Mouse (Mus musculus): Measurements from ENCODE around the gene Surf2.

The Surf2 gene

DNA sequence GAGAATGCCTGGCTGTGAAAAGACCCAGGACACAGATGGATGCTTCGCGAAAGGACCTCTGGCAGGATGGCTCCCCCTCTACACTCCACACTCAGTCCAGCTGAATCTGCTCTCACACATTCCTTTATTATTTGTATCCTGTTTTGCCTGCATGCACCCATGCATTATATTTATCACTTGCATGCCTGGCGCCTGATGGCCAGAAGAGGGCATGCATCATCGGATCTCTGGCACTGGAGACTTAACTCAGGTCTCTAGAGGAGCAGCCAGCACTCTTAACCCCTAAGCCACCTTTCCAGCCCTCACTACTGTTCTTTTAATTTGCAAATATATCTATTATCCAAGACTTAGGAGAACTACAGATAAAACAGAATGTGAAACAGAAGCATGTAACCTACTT lies 44.6 kb downstream of the Surf2 start:
- DNase-seq (ENCODE audit: low spot score), result no peak

DNA sequence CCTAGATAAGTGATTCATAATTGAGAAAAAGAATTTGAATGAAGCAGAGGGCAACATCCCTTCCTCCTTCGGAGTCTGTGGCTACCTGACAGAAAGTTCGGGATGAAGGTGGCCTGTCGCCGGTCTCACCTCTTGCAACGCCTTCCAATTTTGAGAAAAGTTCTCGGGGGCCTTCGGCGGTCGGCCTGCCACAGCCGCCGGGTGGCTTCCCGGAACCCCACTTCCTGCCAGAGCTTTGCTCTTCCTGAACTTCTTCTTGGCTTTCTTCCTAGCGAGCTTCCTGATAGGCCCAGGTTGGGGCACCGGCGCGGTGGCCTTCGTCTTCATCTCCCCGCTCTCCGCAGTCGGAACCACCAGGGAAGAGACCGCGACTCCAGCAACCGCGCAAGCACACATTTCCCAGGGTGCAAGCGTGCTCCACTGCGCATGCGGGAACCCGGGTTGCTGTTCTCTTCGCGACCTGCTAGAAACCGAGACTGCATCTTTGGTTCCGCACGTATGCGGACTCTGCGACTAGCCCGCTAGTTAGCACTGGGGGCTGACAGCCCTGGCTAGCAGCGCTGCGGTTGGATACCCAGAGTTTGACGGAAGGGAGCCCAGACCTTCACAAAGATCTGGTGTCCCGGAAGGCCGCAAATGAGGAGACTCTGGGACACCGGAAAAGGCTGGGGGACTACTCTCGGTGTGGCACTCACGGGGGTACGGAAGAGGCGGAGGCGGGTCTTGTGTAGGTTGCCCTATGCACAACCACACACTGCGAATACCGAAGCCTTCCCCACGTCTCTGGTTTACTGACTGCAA lies 48.0 kb downstream of the Surf2 start, which contains the start of gene Rexo4:
TSS of gene Rexo4 (minus strand) at position 464 of the 801 bp plus-strand sequence.
- DNase-seq (ENCODE audit: low spot score), result peak; percentile 95

DNA sequence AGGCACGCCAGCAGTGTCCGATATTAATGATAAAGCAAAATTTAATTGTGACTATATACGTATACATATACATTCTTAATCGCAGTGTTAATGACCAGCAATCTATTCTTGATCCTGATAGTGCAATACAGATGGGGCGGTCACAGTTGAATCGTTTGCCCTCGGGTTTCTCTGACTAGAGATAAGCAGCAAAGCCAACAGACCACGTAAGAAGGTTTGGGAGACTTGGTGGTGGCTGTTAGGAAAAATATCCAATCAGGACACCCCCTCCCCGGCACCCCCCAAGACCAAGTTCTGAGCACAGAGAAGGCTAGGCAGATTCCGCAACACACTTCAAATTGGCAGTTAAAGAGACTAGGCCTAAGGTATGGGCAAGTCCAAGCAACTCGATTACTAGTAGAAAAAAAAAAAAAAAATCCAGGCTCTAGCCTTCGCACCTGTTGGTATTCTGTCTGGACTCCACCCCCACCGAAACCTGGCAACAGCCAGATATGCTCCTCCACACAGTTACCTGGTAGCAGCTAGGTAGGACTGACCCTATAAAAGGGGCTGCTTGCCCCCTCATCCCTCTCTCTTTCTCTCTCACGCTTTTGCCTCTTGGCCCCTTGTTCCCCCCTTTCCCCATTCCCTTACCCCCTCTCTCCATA lies 48.7 kb downstream of the Surf2 start:
- DNase-seq (ENCODE audit: low spot score), result no peak

DNA sequence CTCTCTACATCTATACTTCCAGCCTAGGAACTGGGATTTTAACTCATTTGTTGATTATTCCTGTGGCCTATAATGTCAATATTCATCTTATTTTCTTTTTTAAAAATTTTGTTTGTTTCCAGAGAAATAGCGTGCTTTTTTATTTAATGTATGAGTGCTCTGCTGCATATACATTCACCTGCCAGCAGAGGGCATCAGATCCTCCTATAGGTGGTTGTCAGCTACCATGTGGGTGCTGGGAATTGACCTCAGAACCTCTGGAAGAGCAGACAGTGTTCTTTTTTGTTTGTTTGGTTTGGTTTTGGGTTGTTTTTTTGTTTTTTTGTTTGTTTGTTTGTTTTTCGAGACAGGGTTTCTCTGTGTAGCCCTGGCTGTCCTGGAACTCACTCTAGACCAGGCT lies 51.1 kb downstream of the Surf2 start:
- no peak for DNase-seq (ENCODE audit: low spot score)
